Comparison of ENCODE assay signal across 8 mouse cellular contexts in genomic region chr2:180041577-180042255, GRCm38 (mm10). TPM values are rescaled to one million over a fixed set of nuclear protein-coding genes. Genes with fewer than 3 reads are reported as not detected.
A peak's percentile ranks its signal among the peaks of the same experiment; 100 is the strongest.
DNase-seq lines count a peak whose midpoint lies in the region; ATAC-seq and TF ChIP-seq lines count a peak whose summit lies in the region.

No protein-coding gene starts in this region.

- H3K9me3 ChIP-seq in heart, embryonic 11.5 days (replicated peaks; ENCODE audit: control insufficient read depth, low read length): no peaks in the 10 kb centered on the region
- H3K9me3 ChIP-seq in lung, embryonic 14.5 days (ENCODE audit: low read depth, low read length): no peaks in the 10 kb centered on the region
- H3K9me3 ChIP-seq in neural tube, embryonic 15.5 days (replicated peaks): no peaks in the 10 kb centered on the region

- peak; percentile 53 for ATAC-seq in heart, embryonic 11.5 days (replicated peaks; ENCODE audit: insufficient number of reproducible peaks, low FRiP score, low TSS enrichment)
- peak; percentile 36 for ATAC-seq in lung, embryonic 14.5 days (ENCODE audit: insufficient read depth)
- peak; percentile 60 for ATAC-seq in neural tube, embryonic 15.5 days (ENCODE audit: low FRiP score)

- no peak for TF ChIP-seq POLR2A in thymus, adult 2 months (IDR thresholded peaks at IDR 0.05; ENCODE audit: control insufficient read depth, extremely low read depth, insufficient read depth, low read length, poor library complexity)

- TF ChIP-seq CTCF in thymus, adult 2 months (IDR thresholded peaks at IDR 0.05; ENCODE audit: borderline replicate concordance, control insufficient read depth, extremely low read depth, insufficient read depth, low read length, poor library complexity): no peak
- TF ChIP-seq CTCF in lung, embryonic 14.5 days (IDR thresholded peaks at IDR 0.05; ENCODE audit: low read depth): no peak

- peak; percentile 47 for DNase-seq in thymus, adult 2 months
- no peak for DNase-seq in thymus, postnatal 0 days (ENCODE audit: low spot score)
- peak; percentile 36 for DNase-seq in c-Kit-negative CD71-positive TER-119-positive erythroid progenitor cells, embryonic 14.5 days (ENCODE audit: low read depth, low spot score)
- DNase-seq in kidney, postnatal 10 days: peak; percentile 65
- peak; percentile 51 for DNase-seq in lung, embryonic 14.5 days
- no peak for DNase-seq in cerebellum, postnatal 36 days

- H3K27ac ChIP-seq in thymus, adult 2 months (ENCODE audit: control insufficient read depth, insufficient read depth, low read length): peak overlapping the region; percentile 47
- H3K27ac ChIP-seq in heart, embryonic 11.5 days (ENCODE audit: low read depth, low read length): peak overlapping the region; percentile 74
- H3K27ac ChIP-seq in lung, embryonic 14.5 days (ENCODE audit: low read depth): peak overlapping the region; percentile 90
- H3K27ac ChIP-seq in neural tube, embryonic 15.5 days (replicated peaks): peak overlapping the region; percentile 98

- peak overlapping the region; percentile 96 for H3K4me2 ChIP-seq in heart, embryonic 11.5 days
- peak overlapping the region; percentile 91 for H3K4me2 ChIP-seq in lung, embryonic 14.5 days
- peak overlapping the region; percentile 83 for H3K4me2 ChIP-seq in neural tube, embryonic 15.5 days

- peak overlapping the region; percentile 75 for H3K4me3 ChIP-seq in thymus, adult 2 months (ENCODE audit: control insufficient read depth, insufficient read depth, low read length)
- H3K4me3 ChIP-seq in heart, embryonic 11.5 days (ENCODE audit: low read depth, low read length): peak overlapping the region; percentile 72
- H3K4me3 ChIP-seq in lung, embryonic 14.5 days (ENCODE audit: low read depth, low read length): peak overlapping the region; percentile 99
- peak overlapping the region; percentile 98 for H3K4me3 ChIP-seq in neural tube, embryonic 15.5 days (replicated peaks)

- H3K36me3 ChIP-seq in thymus, adult 2 months (ENCODE audit: control insufficient read depth, insufficient read depth, low read length): peaks cover 16% of the 10 kb centered on the region
- H3K36me3 ChIP-seq in heart, embryonic 11.5 days (ENCODE audit: control insufficient read depth, insufficient read depth, low read length): peaks cover 24% of the 10 kb centered on the region
- peaks cover 31% of the 10 kb centered on the region for H3K36me3 ChIP-seq in lung, embryonic 14.5 days (ENCODE audit: insufficient read depth)
- H3K36me3 ChIP-seq in neural tube, embryonic 15.5 days: peaks cover 29% of the 10 kb centered on the region

- H3K9ac ChIP-seq in heart, embryonic 11.5 days (ENCODE audit: low read depth, low read length): peak overlapping the region; percentile 95
- peak overlapping the region; percentile 87 for H3K9ac ChIP-seq in lung, embryonic 14.5 days
- H3K9ac ChIP-seq in neural tube, embryonic 15.5 days (replicated peaks): peak overlapping the region; percentile 97

- H3K27me3 ChIP-seq in thymus, adult 2 months (ENCODE audit: control insufficient read depth, insufficient read depth, low read length): no peaks in the 10 kb centered on the region
- H3K27me3 ChIP-seq in heart, embryonic 11.5 days (ENCODE audit: control insufficient read depth, insufficient read depth, low read length): no peaks in the 10 kb centered on the region
- H3K27me3 ChIP-seq in lung, embryonic 14.5 days (ENCODE audit: insufficient read depth, low read length): no peaks in the 10 kb centered on the region
- H3K27me3 ChIP-seq in neural tube, embryonic 15.5 days (replicated peaks): no peaks in the 10 kb centered on the region

- H3K4me1 ChIP-seq in thymus, adult 2 months (replicated peaks; ENCODE audit: control insufficient read depth, insufficient read depth, low read length): peaks cover 21% of the 10 kb centered on the region
- H3K4me1 ChIP-seq in heart, embryonic 11.5 days (ENCODE audit: control insufficient read depth, insufficient read depth, low read length): peaks cover 15% of the 10 kb centered on the region
- peaks cover 13% of the 10 kb centered on the region for H3K4me1 ChIP-seq in lung, embryonic 14.5 days (ENCODE audit: insufficient read depth)
- H3K4me1 ChIP-seq in neural tube, embryonic 15.5 days: peaks cover 50% of the 10 kb centered on the region

- under 1% methylated on average over 66 of the region's 66 CpGs for WGBS in thymus, adult 2 months
- under 1% methylated on average over 59 of the region's 66 CpGs for WGBS in heart, embryonic 11.5 days (ENCODE audit: insufficient replicate concordance)
- under 1% methylated on average over 60 of the region's 66 CpGs for WGBS in lung, embryonic 14.5 days
- WGBS in neural tube, embryonic 15.5 days: under 1% methylated on average over 66 of the region's 66 CpGs

RNA-seq across cellular contexts. Expression of gene Psma7, which starts 0.5 kb away (rescaled TPM):
- 205 and 250 TPM in 2 replicates for polyA plus RNA-seq in thymus, adult 2 months (2012; rRNA removed)
- polyA plus RNA-seq in thymus, postnatal 0 days (2015; fragmentation: Nextera tagmentation; extraction: Ambion mirVana): 747 and 765 TPM in 2 replicates
- 495 and 521 TPM in 2 replicates for polyA plus RNA-seq in heart, embryonic 11.5 days (2014; fragmentation: Nextera tagmentation; extraction: Ambion mirVana)
- 548 and 630 TPM in 2 replicates for polyA plus RNA-seq in lung, embryonic 14.5 days (2014; fragmentation: Nextera tagmentation; extraction: Ambion mirVana)
- 561 and 578 TPM in 2 replicates for polyA plus RNA-seq in neural tube, embryonic 15.5 days (2015; fragmentation: Nextera tagmentation; extraction: Ambion mirVana)

RNA-seq across cellular contexts. Expression of gene Ss18l1, which starts 0.6 kb away (rescaled TPM):
- 15.9 and 16.2 TPM in 2 replicates for polyA plus RNA-seq in thymus, adult 2 months (2012; rRNA removed)
- 2.6 and 2.9 TPM in 2 replicates for polyA plus RNA-seq in thymus, postnatal 0 days (2015; fragmentation: Nextera tagmentation; extraction: Ambion mirVana)
- 2.3 and 4.8 TPM in 2 replicates for polyA plus RNA-seq in heart, embryonic 11.5 days (2014; fragmentation: Nextera tagmentation; extraction: Ambion mirVana)
- polyA plus RNA-seq in lung, embryonic 14.5 days (2014; fragmentation: Nextera tagmentation; extraction: Ambion mirVana): 4.7 and 5.6 TPM in 2 replicates
- polyA plus RNA-seq in neural tube, embryonic 15.5 days (2015; fragmentation: Nextera tagmentation; extraction: Ambion mirVana): 43.2 and 49.9 TPM in 2 replicates

RNA-seq across cellular contexts. Expression of gene Lsm14b, which starts 16.9 kb away (rescaled TPM):
- 45.3 and 49.5 TPM in 2 replicates for polyA plus RNA-seq in thymus, adult 2 months (2012; rRNA removed)
- polyA plus RNA-seq in thymus, postnatal 0 days (2015; fragmentation: Nextera tagmentation; extraction: Ambion mirVana): 10.0 and 10.7 TPM in 2 replicates
- polyA plus RNA-seq in heart, embryonic 11.5 days (2014; fragmentation: Nextera tagmentation; extraction: Ambion mirVana): 3.9 and 4.3 TPM in 2 replicates
- polyA plus RNA-seq in lung, embryonic 14.5 days (2014; fragmentation: Nextera tagmentation; extraction: Ambion mirVana): 6.5 and 6.8 TPM in 2 replicates
- polyA plus RNA-seq in neural tube, embryonic 15.5 days (2015; fragmentation: Nextera tagmentation; extraction: Ambion mirVana): 16.4 and 24.0 TPM in 2 replicates

RNA-seq across cellular contexts. Expression of gene Mtg2, which starts 28.7 kb away (rescaled TPM):
- polyA plus RNA-seq in thymus, adult 2 months (2012; rRNA removed): 25.1 and 31.3 TPM in 2 replicates
- polyA plus RNA-seq in thymus, postnatal 0 days (2015; fragmentation: Nextera tagmentation; extraction: Ambion mirVana): 25.6 and 25.9 TPM in 2 replicates
- 24.6 and 27.3 TPM in 2 replicates for polyA plus RNA-seq in heart, embryonic 11.5 days (2014; fragmentation: Nextera tagmentation; extraction: Ambion mirVana)
- polyA plus RNA-seq in lung, embryonic 14.5 days (2014; fragmentation: Nextera tagmentation; extraction: Ambion mirVana): 23.4 and 25.3 TPM in 2 replicates
- 35.1 and 37.6 TPM in 2 replicates for polyA plus RNA-seq in neural tube, embryonic 15.5 days (2015; fragmentation: Nextera tagmentation; extraction: Ambion mirVana)

Comparison
In these comparisons a context has a peak if more than half of its experiments do, and no peak if none do; other contexts are left out.
1. DNase-seq: peak in thymus, adult 2 months (single experiment), c-Kit-negative CD71-positive TER-119-positive erythroid progenitor cells, embryonic 14.5 days (single experiment), kidney, postnatal 10 days (single experiment) and lung, embryonic 14.5 days (single experiment); none in thymus, postnatal 0 days (single experiment) and cerebellum, postnatal 36 days (0 of 2).
2. H3K27ac ChIP-seq: peak in every context shown above with its lines; median percentile 98 in neural tube, embryonic 15.5 days; 90 in lung, embryonic 14.5 days; 74 in heart, embryonic 11.5 days; 47 in thymus, adult 2 months.
3. Peak in every context shown above with its lines, with median percentiles within 50 percentile points of each other: H3K4me3 ChIP-seq, ATAC-seq, H3K4me2 ChIP-seq and H3K9ac ChIP-seq.